Mouse (Mus musculus) layer of hippocampus, adult 9-11 months (tissue): ENCODE measurements around the gene Apoh.

Experiments used
- DNase-seq: peaks from one replicate; pipeline ENCODE4 v3.0.0; 2022

Gene Apoh

DNA sequence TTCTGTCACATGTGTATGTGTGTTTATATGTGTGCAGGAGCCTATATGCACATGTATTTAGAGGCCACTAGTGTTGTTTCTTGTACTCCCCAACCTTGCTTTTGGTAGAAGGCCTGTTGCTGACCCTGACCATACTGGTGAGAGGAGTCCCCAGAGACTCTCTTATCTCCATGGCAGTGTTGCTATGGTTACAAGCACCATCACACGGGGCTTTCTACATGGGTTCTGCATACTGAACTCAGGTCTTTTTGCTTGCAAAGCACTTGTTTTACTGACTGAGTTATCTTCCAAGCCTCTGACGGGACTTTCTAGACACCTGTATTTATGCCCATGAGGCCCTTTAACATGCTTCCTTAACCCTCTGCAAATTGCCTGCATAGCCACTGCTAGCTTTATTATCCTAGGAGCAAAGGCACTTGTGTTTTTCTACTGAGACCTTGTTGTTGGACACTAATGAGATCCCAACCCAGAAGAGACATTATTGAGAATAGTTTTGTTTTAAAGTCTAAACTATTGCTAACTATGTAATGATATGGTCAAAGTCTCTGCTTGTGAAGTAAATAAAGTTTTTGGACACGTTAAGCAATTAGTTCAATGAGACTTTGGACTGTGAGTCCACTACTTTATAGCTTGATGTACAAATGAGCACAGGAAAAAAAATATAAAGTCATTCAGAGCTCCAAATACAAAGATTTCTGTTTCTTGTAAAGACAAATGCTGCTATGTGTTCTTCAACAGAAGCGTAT lies 41.9 kb downstream of the Apoh start:
- DNase-seq: no peak

DNA sequence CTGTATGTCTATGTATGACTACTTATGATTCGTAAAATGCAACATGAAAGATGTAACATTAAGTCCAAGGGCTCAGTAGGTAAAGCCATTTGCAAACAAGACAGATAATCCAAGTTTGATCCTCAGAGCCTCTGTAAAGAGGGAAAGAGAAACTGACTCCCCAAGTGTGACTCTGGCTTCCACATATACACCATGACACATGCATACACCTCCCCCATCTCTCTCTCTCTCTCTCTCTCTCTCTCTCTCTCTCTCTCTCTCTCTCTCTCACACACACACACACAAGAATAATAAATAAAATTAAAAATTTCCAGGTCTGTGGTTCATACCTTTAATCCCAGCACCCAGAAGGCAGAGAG lies 42.5 kb downstream of the Apoh start:
- DNase-seq: no peak

- DNase-seq: no peak
Observed at GRCm38 (mm10) chr11:108395061-108395460, 51.9 kb downstream of the Apoh start.

- DNase-seq: no peak
Observed at GRCm38 (mm10) chr11:108396076-108396829, 53.1 kb downstream of the Apoh start.

DNA sequence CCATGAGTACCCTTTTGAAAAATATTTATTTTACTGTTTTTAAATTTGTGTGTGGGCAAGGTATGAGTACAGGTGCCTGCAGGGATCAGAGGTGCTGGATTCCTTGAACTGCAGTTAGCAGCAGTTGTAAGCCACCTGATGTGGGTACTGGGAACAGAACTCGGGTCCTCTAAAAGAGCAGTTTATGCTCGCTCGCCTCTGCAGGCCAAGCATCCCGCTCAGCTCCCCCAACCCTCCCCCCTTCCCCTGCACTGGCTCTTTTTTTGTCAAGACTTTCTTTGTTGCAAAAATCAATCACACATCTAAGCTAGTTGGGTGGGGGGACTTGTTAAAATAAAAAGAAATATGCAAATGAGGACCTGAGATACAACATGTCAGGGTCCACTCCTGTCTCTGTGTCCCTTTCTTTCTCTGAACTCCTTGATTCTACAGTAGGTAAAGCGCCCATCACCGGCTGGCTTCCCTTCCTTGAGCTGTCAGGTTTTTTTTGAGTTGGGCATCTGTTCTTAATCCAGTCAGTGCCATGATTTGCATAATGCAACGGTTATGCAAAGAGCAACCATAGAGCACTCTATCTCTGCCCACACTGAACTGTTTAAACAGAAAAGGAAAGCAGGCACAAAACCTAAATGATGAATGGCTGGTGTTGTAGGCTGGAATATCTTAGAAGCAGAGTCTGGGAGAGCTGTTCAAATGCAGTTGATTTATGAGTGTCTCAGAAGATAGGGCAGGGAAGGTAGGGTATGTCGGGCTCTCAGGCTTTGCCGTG lies 66.9 kb downstream of the Apoh start:
- DNase-seq: peak; percentile 32

- no peak for DNase-seq
Observed at GRCm38 (mm10) chr11:108416360-108416759, 73.2 kb downstream of the Apoh start.

- DNase-seq: no peak
Observed at GRCm38 (mm10) chr11:108418540-108418939, 75.4 kb downstream of the Apoh start.

- DNase-seq: no peak
Observed at GRCm38 (mm10) chr11:108419242-108419641, 76.1 kb downstream of the Apoh start.

DNA sequence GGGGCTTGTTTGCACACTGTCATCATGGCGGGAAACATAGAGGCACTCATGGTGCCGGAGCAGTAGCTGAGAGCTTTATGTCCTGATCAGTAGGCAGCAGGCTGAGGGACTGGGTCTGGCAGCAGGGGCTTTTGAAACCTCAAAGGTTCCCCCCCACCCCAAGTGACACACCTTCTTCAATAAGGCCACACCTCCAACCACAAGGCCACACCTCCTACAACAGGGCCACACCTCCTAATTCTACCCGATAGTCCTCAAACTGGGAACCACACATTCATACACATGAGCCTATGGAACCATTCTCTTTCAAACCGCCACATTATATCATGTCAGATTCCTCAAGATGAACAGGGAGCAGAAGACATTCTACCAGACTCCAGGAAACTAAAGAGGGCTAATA lies 77.6 kb downstream of the Apoh start:
- no peak for DNase-seq

DNA sequence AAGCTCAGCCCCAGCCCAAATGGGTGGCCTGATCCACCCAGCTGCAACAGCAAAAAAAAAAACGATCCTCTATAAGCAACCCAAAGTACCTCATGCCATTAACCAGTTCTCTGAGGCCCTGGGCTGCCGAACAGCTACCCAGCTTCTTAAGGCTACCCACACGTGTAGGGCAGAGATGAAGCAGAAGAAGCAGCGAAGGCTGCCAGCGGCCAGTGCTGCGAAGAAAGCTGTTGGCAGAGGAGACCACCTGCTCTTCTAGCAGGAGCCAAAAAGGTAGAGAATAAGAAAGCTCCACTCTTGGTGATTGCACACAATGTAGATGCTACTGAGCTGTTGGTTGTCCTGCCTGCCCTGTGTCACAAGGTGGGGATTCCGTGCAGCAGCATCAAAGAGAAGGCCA lies 80.1 kb downstream of the Apoh start:
- DNase-seq: no peak

- no peak for DNase-seq
Observed at GRCm38 (mm10) chr11:108424111-108424510, 81.0 kb downstream of the Apoh start.

GRCm38 (mm10) chr11:108424889-108425591 lies 81.9 kb downstream of the Apoh start, which contains the start of gene Cep112:
Gene Cep112, plus strand, starts transcription at chr11:108425192.
- DNase-seq: peak; percentile 99

DNA sequence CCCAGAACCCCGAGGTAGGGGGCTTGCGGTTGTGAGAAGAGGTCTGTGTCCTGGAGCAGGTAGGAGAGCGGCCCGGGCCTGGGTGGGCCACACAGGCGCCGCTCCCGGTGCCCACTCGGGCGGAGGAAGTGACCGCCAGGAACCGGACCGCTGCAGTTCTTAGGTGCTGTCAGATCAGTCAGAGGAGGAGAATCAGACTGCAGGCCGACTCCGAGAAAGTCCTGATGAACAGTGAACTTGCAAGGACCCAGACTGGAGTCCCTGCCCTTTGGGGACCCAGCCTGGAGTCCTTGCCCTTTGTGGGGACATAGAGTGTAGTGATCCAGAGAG lies 82.4 kb downstream of the Apoh start:
- DNase-seq: peak; percentile 18

DNA sequence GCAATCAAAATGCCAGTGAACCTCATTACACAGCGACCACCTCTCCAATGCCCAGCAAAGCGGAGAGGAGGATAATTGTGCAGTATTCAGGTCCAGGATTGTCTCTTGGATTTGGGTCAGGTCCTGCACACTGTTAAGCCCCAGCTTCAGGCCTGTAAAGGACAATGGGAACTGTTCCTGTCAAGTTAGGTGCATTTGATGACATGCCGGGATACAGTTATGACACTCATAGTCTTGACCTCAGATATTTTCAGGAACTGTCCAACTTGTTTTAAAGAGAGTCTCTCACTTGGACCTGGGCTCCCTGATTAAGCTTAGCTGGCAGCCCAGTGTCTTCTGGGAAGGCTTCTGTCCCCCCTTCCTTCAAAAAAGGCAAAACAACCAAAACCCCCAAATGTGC lies 82.9 kb downstream of the Apoh start:
- no peak for DNase-seq

DNA sequence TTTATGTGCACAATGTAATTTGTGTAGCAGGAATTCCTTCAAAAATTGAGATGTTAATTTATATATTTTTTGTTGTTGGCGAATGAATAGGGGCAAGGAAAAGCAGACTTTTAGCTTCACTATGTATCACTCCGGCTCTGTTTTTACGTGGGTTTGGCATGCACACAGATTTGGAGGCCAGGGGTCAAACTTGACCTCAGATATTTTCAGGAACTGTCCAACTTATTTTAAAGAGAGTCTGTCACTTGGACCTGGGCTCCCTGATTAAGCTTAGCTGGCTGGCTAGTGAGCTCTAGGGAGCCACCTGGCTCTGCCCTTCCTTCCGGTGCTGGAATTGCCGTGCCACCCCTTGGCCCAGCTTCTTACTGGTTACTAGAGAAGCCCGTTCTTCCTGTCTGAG lies 84.0 kb downstream of the Apoh start:
- DNase-seq: no peak

DNA sequence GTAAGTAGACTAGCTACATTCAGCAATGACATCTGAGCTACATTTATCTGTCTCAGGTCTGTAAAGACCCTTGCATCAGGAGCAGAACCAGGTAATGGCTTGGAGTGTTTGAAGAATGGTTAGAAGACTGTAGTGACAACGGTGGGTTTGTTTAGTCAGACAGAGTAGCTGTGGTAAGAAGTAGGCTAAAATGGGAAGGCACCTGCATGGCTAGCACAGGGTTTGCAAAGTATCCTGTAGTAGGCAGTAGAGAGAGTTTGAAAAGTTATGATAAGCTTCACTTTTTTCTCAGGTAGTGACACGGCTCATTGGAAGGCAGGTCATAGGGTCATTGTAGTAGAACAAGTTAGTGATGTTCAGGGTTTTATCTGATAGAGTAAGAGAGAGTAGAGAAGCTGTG lies 85.9 kb downstream of the Apoh start:
- no peak for DNase-seq

DNA sequence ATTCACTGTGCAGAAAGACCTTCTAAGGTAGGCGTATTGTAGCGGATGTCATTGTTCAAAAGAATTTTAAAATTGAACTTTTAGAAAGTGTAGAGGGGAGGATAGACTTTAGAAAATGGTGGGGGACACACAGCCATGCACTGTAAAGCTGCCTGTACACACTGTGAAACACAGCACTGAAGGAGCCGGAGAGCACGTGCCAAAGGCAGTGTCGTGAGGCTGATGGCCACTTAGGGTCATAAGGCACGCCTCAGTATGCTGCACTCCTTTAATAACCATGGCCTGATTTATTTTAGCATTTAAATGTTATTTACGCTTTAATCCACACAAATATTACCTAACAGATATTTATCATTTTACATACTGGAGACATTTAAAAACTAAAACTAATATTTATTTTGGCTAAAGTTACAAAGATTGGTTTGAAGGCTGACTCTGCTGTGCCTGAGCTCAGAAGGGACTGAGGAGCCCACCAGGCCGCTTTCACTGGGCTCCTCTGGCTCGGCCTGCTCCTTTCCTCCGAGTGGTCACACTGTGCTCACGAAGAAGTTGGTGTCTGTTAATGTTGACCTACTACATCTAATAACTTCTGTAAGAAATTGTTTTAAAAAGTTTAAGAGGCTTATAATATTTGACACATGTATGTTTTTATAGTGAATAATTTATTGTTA lies 100.9 kb downstream of the Apoh start:
- no peak for DNase-seq

GRCm38 (mm10) chr11:108447148-108447547 lies 104.0 kb downstream of the Apoh start:
- no peak for DNase-seq

GRCm38 (mm10) chr11:108449811-108450210 lies 106.7 kb downstream of the Apoh start:
- peak; percentile 26 for DNase-seq

DNA sequence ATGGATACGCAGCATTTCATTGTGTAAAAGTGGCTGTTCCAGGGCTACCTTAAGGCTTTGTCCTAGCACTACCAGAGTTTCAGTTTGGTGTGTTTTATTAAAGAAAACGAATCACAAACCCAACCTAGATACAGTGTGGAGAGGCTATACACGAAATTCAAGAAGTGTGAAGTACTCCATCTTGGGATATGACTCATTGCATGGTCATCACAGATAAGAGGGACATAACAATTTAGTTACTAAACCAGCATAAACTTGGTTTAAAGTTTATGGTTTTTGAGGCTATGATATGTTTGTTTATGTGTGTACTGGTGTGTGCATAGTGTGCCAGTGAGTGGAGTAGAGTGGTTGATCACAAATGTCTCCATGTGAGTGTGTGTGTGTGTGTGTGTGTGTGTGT lies 116.4 kb downstream of the Apoh start:
- no peak for DNase-seq
